Mouse (Mus musculus) small intestine, adult 2 months (tissue): ENCODE data around the gene 2610528J11Rik.

Source experiments
- CTCF ChIP-seq: fragments of 200-500 bp; IDR thresholded peaks from 2 replicates; pipeline ENCODE4 v1.5.1; 2012; ENCODE audit warnings: low read depth, mild to moderate bottlenecking, control low read depth, inconsistent platforms, low read length, moderate library complexity, mixed read lengths; ENCODE audit not compliant: insufficient replicate concordance, insufficient read length; ENCODE audit errors: extremely low read depth
- POLR2A ChIP-seq: fragments of 200-500 bp; IDR thresholded peaks from 2 replicates; pipeline ENCODE4 v1.6.1; 2012; ENCODE audit warnings: low read depth, mild to moderate bottlenecking, control low read depth, inconsistent platforms, low read length, moderate library complexity

GRCm38 (mm10) chr4:118523976-118524375, 2.8 kb upstream of the 2610528J11Rik start:
- no peak for TF ChIP-seq CTCF
- TF ChIP-seq POLR2A, result no peak
